Mouse (Mus musculus) left cerebral cortex, adult 8-10 months (tissue): ENCODE data around the gene Hoxa5. TPM values are rescaled to one million over a fixed set of nuclear protein-coding genes. Genes with fewer than 3 reads are reported as not detected.

ENCODE experiments used
- DNase-seq, 2 experiments: peaks; one replicate each; pipeline ENCODE4 v3.0.0; 2022; ENCODE audit warnings: low spot score in 2 of 2
- total RNA-seq, 4 experiments: library from RNA; stranded (reverse); gene quantifications; 2 replicates each; pipeline ENCODE4 v1.2.4; 2022

The Hoxa5 gene
- total RNA-seq: not detected

- DNase-seq: no peak
Observed at GRCm38 (mm10) chr6:52204050-52204752, at the start of gene Hoxa5. Gene Hoxa5 (minus strand): TSS chr6:52204587.

- DNase-seq: no peak
Observed at GRCm38 (mm10) chr6:52253511-52254500, 49.4 kb upstream of the Hoxa5 start.

- no peak for DNase-seq
Observed at GRCm38 (mm10) chr6:52252775-52253376, 48.5 kb upstream of the Hoxa5 start.

- DNase-seq: no peak
Observed at GRCm38 (mm10) chr6:52252016-52252774, 47.8 kb upstream of the Hoxa5 start.

- DNase-seq: no peak
Observed at GRCm38 (mm10) chr6:52251177-52251879, 46.9 kb upstream of the Hoxa5 start.

GRCm38 (mm10) chr6:52249826-52250225 is 45.4 kb upstream of the Hoxa5 start:
- no peak for DNase-seq

GRCm38 (mm10) chr6:52249415-52249738 is 45.0 kb upstream of the Hoxa5 start:
- no peak for DNase-seq

- no peak for DNase-seq
Observed at GRCm38 (mm10) chr6:52248638-52249414, 44.4 kb upstream of the Hoxa5 start.

- no peak for DNase-seq
Observed at GRCm38 (mm10) chr6:52247766-52248637, 43.6 kb upstream of the Hoxa5 start.

- no peak for DNase-seq
Observed at GRCm38 (mm10) chr6:52246916-52247315, 42.5 kb upstream of the Hoxa5 start.

- no peak for DNase-seq
Observed at GRCm38 (mm10) chr6:52246403-52246803, 42.0 kb upstream of the Hoxa5 start.

GRCm38 (mm10) chr6:52245757-52246142 is 41.4 kb upstream of the Hoxa5 start, which contains the start of gene Hoxa11:
Gene Hoxa11 (minus strand): TSS chr6:52245810.
- DNase-seq: no peak

GRCm38 (mm10) chr6:52245040-52245756 is 40.8 kb upstream of the Hoxa5 start:
- no peak for DNase-seq

GRCm38 (mm10) chr6:52244471-52245039 is 40.2 kb upstream of the Hoxa5 start:
- DNase-seq: no peak

- DNase-seq: no peak
Observed at GRCm38 (mm10) chr6:52243681-52244121, 39.3 kb upstream of the Hoxa5 start.

- DNase-seq: no peak
Observed at GRCm38 (mm10) chr6:52242801-52243332, 38.5 kb upstream of the Hoxa5 start.

GRCm38 (mm10) chr6:52241001-52241621 is 36.7 kb upstream of the Hoxa5 start:
- DNase-seq: no peak
